Mouse (Mus musculus) heart, adult 8-10 months (tissue): Measurements from ENCODE around the gene Usp7. TPM values are rescaled to one million over a fixed set of nuclear protein-coding genes. Genes with fewer than 3 reads are reported as not detected.
"Not testable (repeated sequence)": the region's sequence is repeated elsewhere in the genome, so short reads cannot be mapped to it uniquely, and the experiment has no call there.

Experiments
- DNase-seq: peaks from one replicate; pipeline ENCODE4 v3.0.0; 2022; ENCODE audit warnings: low spot score
- total RNA-seq, 4 experiments: library from RNA; stranded (reverse); gene quantifications; 2 replicates each; pipeline ENCODE4 v1.2.4; 2022

Gene Usp7
- total RNA-seq, 4 experiments from 2014 or later: 42.9 to 59.2 (median 48.1) TPM

- no peak for DNase-seq
These were observed 8.8 kb downstream of the Usp7 start for GRCm38 (mm10) chr16:8783198-8783913.

- DNase-seq: no peak
These were observed 10.4 kb downstream of the Usp7 start for GRCm38 (mm10) chr16:8781660-8782059.

GRCm38 (mm10) chr16:8781191-8781590, 10.9 kb downstream of the Usp7 start:
- DNase-seq: no peak

DNA sequence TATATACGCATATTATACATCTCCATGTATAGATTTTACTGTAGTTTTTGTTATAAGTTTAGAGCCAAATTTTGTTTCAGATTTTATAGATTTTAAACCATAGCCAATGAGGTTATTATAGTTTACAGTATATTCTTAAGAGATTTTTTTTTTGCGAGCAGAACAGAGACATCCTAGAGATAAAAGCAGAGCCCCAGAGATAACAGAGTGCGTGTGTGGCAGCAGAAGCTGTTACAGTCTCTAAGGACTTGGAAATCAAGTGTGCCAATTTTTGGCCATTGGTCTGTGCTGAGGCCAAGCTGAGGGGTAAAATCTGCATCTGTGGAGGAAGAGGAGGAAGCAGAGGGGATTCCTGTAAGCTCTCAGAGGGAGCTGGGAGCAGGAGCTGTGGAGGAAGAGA, 11.9 kb downstream of the Usp7 start:
- no peak for DNase-seq

GRCm38 (mm10) chr16:8778697-8779096, 13.4 kb downstream of the Usp7 start:
- DNase-seq: no peak

DNA sequence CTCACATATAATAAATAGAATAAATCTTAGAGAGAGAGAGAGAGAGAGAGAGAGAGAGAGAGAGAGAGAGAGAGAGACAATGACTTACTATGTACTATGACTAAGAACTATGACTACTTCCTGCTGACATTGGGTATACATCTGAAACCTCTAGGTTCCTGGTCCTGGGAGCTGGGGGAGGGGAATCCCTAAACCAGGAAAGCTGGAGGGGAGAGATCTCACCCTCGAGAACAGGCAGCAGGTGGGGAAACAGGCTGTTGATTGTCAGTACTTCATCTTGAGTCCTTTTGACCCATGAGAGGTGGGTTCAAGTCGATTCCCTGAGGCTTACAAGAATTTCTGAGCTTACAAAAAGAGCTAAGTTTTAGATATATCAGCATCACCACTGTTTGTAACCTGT, 14.9 kb downstream of the Usp7 start:
- DNase-seq: no peak

GRCm38 (mm10) chr16:8776634-8777033, 15.5 kb downstream of the Usp7 start:
- DNase-seq: no peak

- DNase-seq: no peak
These were observed 21.0 kb downstream of the Usp7 start for GRCm38 (mm10) chr16:8771086-8771485.

DNA sequence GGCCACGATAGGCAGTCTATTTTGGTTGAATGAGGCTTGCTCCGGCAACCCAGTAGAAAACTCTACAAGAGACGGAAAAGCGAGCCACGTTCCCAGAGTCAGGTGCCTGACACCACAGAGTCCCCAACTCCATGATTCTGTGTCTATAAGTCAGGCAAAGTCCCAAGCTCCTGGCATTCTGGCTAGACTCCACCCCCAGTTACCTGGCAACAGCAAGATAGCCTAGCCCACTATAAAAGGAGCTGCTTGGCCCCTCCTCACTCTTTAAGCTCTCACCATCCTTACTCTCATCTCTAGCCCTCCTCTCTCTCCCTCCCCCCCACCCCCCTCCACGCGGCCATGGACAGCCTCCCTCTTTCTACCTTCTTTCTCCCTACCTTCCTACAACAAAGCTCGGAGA, 21.8 kb downstream of the Usp7 start:
- DNase-seq: not testable (repeated sequence)

- DNase-seq: peak; percentile 5
These were observed 22.6 kb downstream of the Usp7 start for GRCm38 (mm10) chr16:8769466-8769865.

- DNase-seq: peak; percentile 76
These were observed 23.0 kb downstream of the Usp7 start for GRCm38 (mm10) chr16:8769065-8769464.

GRCm38 (mm10) chr16:8768588-8768987, 23.5 kb downstream of the Usp7 start:
- no peak for DNase-seq

GRCm38 (mm10) chr16:8768071-8768470, 24.0 kb downstream of the Usp7 start:
- DNase-seq: no peak

- DNase-seq: no peak
These were observed 24.7 kb downstream of the Usp7 start for GRCm38 (mm10) chr16:8767133-8768052.

- no peak for DNase-seq
These were observed 25.9 kb downstream of the Usp7 start for GRCm38 (mm10) chr16:8766196-8766595.

DNA sequence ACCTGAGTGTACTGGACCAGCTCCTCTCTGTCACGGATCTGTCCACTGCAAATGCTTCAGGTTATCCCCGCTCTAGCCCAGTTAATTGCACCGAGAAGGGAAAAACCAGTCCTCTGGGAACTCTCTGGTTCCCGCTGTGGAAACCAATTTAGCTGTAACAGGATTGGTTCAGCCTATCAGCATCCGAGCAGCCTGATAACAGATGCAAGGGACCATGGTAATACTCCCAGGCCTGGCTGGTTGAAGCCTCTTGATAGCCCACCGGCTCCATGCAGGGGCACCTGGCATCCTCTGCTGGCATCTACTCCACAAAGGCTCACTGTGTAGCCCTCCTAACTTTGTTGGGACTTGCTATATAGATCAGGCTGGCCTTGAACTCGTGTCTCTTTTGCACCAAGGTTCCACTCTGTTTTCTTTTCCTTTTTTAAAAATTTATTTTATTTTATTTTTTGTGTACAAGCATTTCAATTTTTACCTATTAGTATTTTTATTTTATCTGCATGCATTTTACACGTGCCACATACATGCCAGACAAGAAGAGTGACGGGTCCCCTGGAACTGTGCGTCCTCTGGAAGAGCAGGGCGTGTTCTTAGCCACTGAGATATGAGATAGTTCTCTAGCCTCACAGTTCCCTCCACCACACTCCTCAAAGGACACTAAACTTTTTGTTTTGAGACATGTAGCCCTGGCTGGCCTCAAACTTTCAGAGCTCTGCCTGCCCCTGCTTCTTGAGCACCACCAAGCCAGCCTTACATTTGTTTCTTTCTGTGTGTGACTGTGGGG, 27.8 kb downstream of the Usp7 start:
- DNase-seq: no peak

- no peak for DNase-seq
These were observed 29.1 kb downstream of the Usp7 start for GRCm38 (mm10) chr16:8763028-8763427.

DNA sequence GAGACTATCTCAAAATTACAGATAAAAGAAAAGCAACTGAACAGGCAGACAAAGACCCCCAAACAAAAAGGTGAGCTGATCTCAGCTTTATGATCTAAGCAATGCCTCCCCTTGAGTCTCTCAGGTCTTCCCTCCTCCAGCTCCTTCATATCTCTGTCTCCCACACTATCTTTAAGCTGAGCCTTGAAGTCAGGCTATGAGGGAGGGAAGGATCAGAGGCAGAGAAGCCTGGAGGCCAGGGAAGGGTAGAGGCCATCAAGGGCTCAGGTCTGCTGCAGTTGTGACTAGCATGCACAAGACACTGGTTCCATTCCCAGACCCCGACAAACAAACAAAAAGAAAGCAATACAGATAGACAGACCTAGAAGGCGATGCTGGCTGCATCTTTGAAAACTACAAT, 30.2 kb downstream of the Usp7 start:
- DNase-seq: no peak

- no peak for DNase-seq
These were observed 31.1 kb downstream of the Usp7 start for GRCm38 (mm10) chr16:8761005-8761404.

DNA sequence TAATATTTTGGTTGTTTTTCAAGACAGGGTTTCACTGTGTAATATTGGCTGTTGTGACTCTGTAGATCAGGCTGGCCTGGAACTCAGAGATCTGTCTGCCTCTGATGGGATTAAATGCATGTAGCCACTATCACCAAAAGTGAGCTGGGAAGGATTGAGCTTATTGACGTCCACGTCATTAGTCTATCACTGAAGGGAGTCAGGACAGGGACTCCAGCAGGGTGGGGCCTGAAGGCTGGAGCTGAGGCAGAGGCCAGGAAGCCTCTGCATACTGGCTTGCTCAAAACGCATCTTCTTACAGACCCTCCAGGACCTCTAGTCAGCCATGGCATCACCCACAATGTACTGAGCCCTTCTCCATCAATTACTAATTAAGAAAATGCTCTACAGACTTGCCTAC, 33.1 kb downstream of the Usp7 start:
- no peak for DNase-seq

- no peak for DNase-seq
These were observed 33.9 kb downstream of the Usp7 start for GRCm38 (mm10) chr16:8758193-8758592.

GRCm38 (mm10) chr16:8757586-8757985, 34.5 kb downstream of the Usp7 start:
- DNase-seq: not testable (repeated sequence)
